Mouse (Mus musculus) spleen, adult 2 months (tissue): ENCODE data around the gene Wdr62.

Experiments used
- CTCF ChIP-seq: fragments of 200-500 bp; IDR thresholded peaks from 2 replicates; pipeline ENCODE4 v1.5.1; 2011; ENCODE audit warnings: mild to moderate bottlenecking, inconsistent platforms; ENCODE audit not compliant: insufficient read depth, insufficient read length, insufficient replicate concordance; ENCODE audit errors: extremely low read depth
- POLR2A ChIP-seq: fragments of 200-500 bp; IDR thresholded peaks from 2 replicates; pipeline ENCODE4 v1.6.1; 2011; ENCODE audit warnings: low read depth, low read length, inconsistent platforms

- TF ChIP-seq CTCF (peak; percentile 19; the same call in 1 of the 2 replicates), POLR2A (no peak)
Measured at GRCm38 (mm10) chr7:30325364-30325763, 45.1 kb upstream of the Wdr62 start.
